Mouse (Mus musculus) bone marrow macrophage, adult 2 months (primary cell): ENCODE data around the gene Clba1.

Source experiments
- CTCF ChIP-seq: IDR thresholded peaks from 2 replicates; pipeline ENCODE4 v1.5.1; 2012; ENCODE audit warnings: low read depth, mild to moderate bottlenecking, low read length, moderate library complexity
- POLR2A ChIP-seq: IDR thresholded peaks from 2 replicates; pipeline ENCODE4 v1.6.1; 2012; ENCODE audit warnings: mild to moderate bottlenecking, low read depth, low read length, borderline replicate concordance

GRCm38 (mm10) chr12:112767036-112767890, 41.5 kb upstream of the Clba1 start:
- TF ChIP-seq CTCF: no peak
- TF ChIP-seq POLR2A: no peak
